Mouse (Mus musculus) limb, embryonic 11.5 days (tissue): ENCODE data around the gene Wdr86. TPM values are rescaled to one million over a fixed set of nuclear protein-coding genes. Genes with fewer than 3 reads are reported as not detected.

Source experiments
- ATAC-seq: fragments of 200-750 bp; cut with Nextera tagmentation; 2 replicates; pipeline ENCODE4 v1.8.0; 2017; ENCODE audit warnings: low read depth; ENCODE audit not compliant: insufficient number of reproducible peaks, low FRiP score, low TSS enrichment
- DNase-seq: peaks from one replicate; pipeline ENCODE4 v3.0.0-alpha.2; 2015; ENCODE audit warnings: low spot score
- H3K27ac ChIP-seq: fragments of 300-500 bp; sonication (generic); replicated peaks from 2 replicates; pipeline ENCODE4 v1.5.1; 2014; ENCODE audit warnings: low read depth, mild to moderate bottlenecking, low read length
- H3K27me3 ChIP-seq: fragments of 300-500 bp; sonication (generic); 2 replicates; pipeline ENCODE4 v1.6.1; 2014; ENCODE audit warnings: mild to moderate bottlenecking, low read length, mixed read lengths; ENCODE audit not compliant: control insufficient read depth, insufficient read depth
- H3K36me3 ChIP-seq: fragments of 300-500 bp; sonication (generic); 2 replicates; pipeline ENCODE4 v1.6.1; 2014; ENCODE audit warnings: mild to moderate bottlenecking, low read length, moderate library complexity, mixed read lengths; ENCODE audit not compliant: control insufficient read depth, insufficient read depth
- H3K4me1 ChIP-seq: fragments of 300-500 bp; sonication (generic); 2 replicates; pipeline ENCODE4 v1.6.1; 2014; ENCODE audit warnings: low read length, mixed read lengths; ENCODE audit not compliant: control insufficient read depth, insufficient read depth
- H3K4me2 ChIP-seq: fragments of 300-500 bp; sonication (generic); 2 replicates; pipeline ENCODE4 v1.6.1; 2014; ENCODE audit warnings: low read depth, mild to moderate bottlenecking, moderate library complexity; ENCODE audit not compliant: severe bottlenecking
- H3K4me3 ChIP-seq: fragments of 300-500 bp; sonication (generic); 2 replicates; pipeline ENCODE4 v1.5.1; 2014; ENCODE audit warnings: low read depth, low read length
- H3K9ac ChIP-seq: fragments of 300-500 bp; sonication (generic); 2 replicates; pipeline ENCODE4 v1.6.1; 2014; ENCODE audit warnings: mild to moderate bottlenecking, low read length
- H3K9me3 ChIP-seq: fragments of 300-500 bp; sonication (generic); 2 replicates; pipeline ENCODE4 v1.6.1; 2016; ENCODE audit warnings: low read length; ENCODE audit not compliant: control insufficient read depth
- WGBS: fragments of 180-500 bp; shearing (Covaris S2); extraction: QIAGEN DNeasy Blood & Tissue Kit; methylation state at CpG from one replicate; pipeline ENCODE4 v1.1.7; 2014; 5-methylcytosine and 5-hydroxymethylcytosine counted together
- polyA plus RNA-seq: library from polyadenylated mRNA; unstranded; fragments of >200 nt; fragmentation: Nextera tagmentation; extraction: Ambion mirVana; gene quantifications from 2 replicates; pipeline ENCODE4 v1.2.1, GENCODE M21; 2014

The Wdr86 gene
- polyA plus RNA-seq, 1 experiment from 2014 or later = 40.7 TPM

DNA sequence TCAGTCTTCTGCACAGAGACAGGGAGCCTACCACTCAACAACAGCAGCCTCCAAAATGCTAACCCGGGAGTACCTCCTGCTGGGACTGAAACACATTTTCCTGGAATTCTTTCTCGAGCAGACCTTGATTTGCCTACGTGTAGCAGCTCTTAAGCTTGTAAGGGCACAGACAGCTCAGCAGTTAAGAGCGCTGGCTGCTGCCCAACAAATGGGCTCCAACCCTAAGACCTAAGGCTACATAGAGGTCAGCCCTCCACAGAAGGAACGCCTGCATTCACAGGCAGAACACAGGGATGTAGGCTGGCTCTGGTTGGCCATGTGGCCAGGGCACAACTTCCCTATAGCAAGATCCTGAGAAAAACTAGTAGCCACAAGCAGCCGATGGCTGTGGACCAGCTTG lies 4.6 kb downstream of the Wdr86 start:
- peaks cover 16% of the 10 kb centered on the region for H3K4me1 ChIP-seq
- no peak overlapping the region for H3K4me2 ChIP-seq
- 66% methylated on average over 6 of the region's 6 CpGs for WGBS
- H3K9ac ChIP-seq = no peak overlapping the region
- H3K36me3 ChIP-seq = 0 out of 2 replicates have a peak, but pooled peaks cover 2% of the 10 kb centered on the region
- no peaks in the 10 kb centered on the region for H3K9me3 ChIP-seq
- DNase-seq = no peak
- H3K4me3 ChIP-seq = no peak overlapping the region
- H3K27me3 ChIP-seq = no peaks in the 10 kb centered on the region
- no peak overlapping the region for H3K27ac ChIP-seq
- no peak for ATAC-seq

GRCm38 (mm10) chr5:24724805-24725204 lies 5.7 kb downstream of the Wdr86 start:
- Histone ChIP-seq H3K27ac (no peak overlapping the region), H3K4me3 (no peak overlapping the region), H3K27me3 (no peaks in the 10 kb centered on the region), H3K4me2 (no peak overlapping the region), H3K9me3 (no peaks in the 10 kb centered on the region), H3K4me1 (peaks cover 14% of the 10 kb centered on the region), H3K36me3 (0 out of 2 replicates have a peak, but pooled peaks cover 2% of the 10 kb centered on the region), H3K9ac (no peak overlapping the region)
- ATAC-seq = peak; percentile 68; the same call in 1 of the 2 replicates
- WGBS = 52% methylated on average over 5 of the region's 5 CpGs
- DNase-seq = no peak

DNA sequence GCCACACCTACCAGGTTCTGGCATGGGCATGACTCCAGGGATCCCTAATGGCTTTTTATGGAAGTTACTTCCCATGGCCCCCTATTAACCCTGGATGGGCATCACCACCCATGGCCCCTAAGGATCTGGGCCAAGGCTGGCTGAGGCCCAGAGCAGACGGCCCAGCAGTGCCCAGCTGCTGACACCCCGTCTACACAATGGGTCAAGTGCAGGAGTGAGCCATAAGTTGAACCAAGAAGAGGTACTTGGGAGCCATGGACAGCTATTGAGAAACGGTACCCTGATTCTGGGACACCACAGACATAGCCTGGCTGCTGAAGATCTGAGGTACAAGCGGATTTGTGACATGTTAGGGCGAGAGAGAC lies 6.3 kb downstream of the Wdr86 start:
- no peak overlapping the region for H3K4me2 ChIP-seq
- H3K36me3 ChIP-seq = peaks cover 5% of the 10 kb centered on the region; the same call in 1 of the 2 replicates
- H3K27me3 ChIP-seq = no peaks in the 10 kb centered on the region
- H3K4me3 ChIP-seq = no peak overlapping the region
- DNase-seq (no peak), ATAC-seq (no peak)
- H3K9ac ChIP-seq = no peak overlapping the region
- no peak overlapping the region for H3K27ac ChIP-seq
- 91% methylated on average over 5 of the region's 5 CpGs for WGBS
- peaks cover 10% of the 10 kb centered on the region for H3K4me1 ChIP-seq
- no peaks in the 10 kb centered on the region for H3K9me3 ChIP-seq

- no peaks in the 10 kb centered on the region for H3K27me3 ChIP-seq
- 83% methylated on average over 11 of the region's 11 CpGs for WGBS
- peaks cover 8% of the 10 kb centered on the region for H3K36me3 ChIP-seq
- H3K9ac ChIP-seq = no peak overlapping the region
- ATAC-seq = no peak
- no peak overlapping the region for H3K27ac ChIP-seq
- no peak overlapping the region for H3K4me3 ChIP-seq
- peaks cover 9% of the 10 kb centered on the region for H3K4me1 ChIP-seq
- no peak overlapping the region for H3K4me2 ChIP-seq
- DNase-seq = no peak
- H3K9me3 ChIP-seq = no peaks in the 10 kb centered on the region
Measured at GRCm38 (mm10) chr5:24723527-24724269, 6.8 kb downstream of the Wdr86 start.

DNA sequence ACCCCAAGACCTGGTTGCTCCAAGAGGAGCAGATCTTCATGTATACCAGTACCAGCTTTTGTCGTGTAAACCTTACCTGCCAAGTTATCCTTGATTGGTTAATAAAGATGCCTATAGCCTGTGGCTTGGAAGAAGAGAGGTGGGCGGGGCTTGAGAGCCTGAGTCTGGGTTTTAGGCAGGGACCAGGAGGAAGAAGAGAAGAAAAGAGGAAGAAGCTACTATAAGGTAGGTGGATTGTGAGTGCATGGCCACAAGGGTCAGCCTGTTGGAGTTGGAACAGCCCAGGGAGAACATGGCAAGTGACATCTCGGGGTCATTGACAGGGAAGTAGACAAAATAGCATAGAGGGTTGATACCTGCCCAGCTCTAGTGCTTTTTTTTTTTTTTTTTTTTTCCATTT lies 10.7 kb downstream of the Wdr86 start:
- peaks cover 5% of the 10 kb centered on the region; the same call in 1 of the 2 replicates for H3K4me1 ChIP-seq
- DNase-seq (no peak), ATAC-seq (no peak)
- H3K4me3 ChIP-seq = no peak overlapping the region
- H3K9me3 ChIP-seq = no peaks in the 10 kb centered on the region
- 86% methylated on average over 3 of the region's 3 CpGs for WGBS
- no peak overlapping the region for H3K9ac ChIP-seq
- no peak overlapping the region for H3K4me2 ChIP-seq
- peaks cover 10% of the 10 kb centered on the region for H3K36me3 ChIP-seq
- H3K27me3 ChIP-seq = no peaks in the 10 kb centered on the region
- no peak overlapping the region for H3K27ac ChIP-seq

GRCm38 (mm10) chr5:24718076-24718475 lies 12.5 kb downstream of the Wdr86 start:
- 93% methylated on average over 6 of the region's 6 CpGs for WGBS
- H3K27me3 ChIP-seq = no peaks in the 10 kb centered on the region

GRCm38 (mm10) chr5:24713987-24714386 lies 16.5 kb downstream of the Wdr86 start:
- no peak overlapping the region for H3K4me3 ChIP-seq
- peaks cover 31% of the 10 kb centered on the region for H3K36me3 ChIP-seq
- no peak for DNase-seq
- H3K4me2 ChIP-seq = no peak overlapping the region
- 81% methylated on average over 6 of the region's 6 CpGs for WGBS
- H3K4me1 ChIP-seq = no peaks in the 10 kb centered on the region
- no peaks in the 10 kb centered on the region for H3K27me3 ChIP-seq
- ATAC-seq = no peak
- H3K9ac ChIP-seq = no peak overlapping the region
- no peak overlapping the region for H3K27ac ChIP-seq
- peaks cover 6% of the 10 kb centered on the region; the same call in 1 of the 2 replicates for H3K9me3 ChIP-seq

More at GRCm38 (mm10) chr5:24718076-24718475, 12.5 kb downstream of the Wdr86 start:
- H3K4me3 ChIP-seq = no peak overlapping the region
- DNase-seq (no peak), ATAC-seq (no peak)
- no peaks in the 10 kb centered on the region for H3K9me3 ChIP-seq
- H3K4me1 ChIP-seq = no peaks in the 10 kb centered on the region
- no peak overlapping the region for H3K27ac ChIP-seq
- H3K4me2 ChIP-seq = no peak overlapping the region
- H3K36me3 ChIP-seq = peaks cover 12% of the 10 kb centered on the region
- H3K9ac ChIP-seq = no peak overlapping the region

DNA sequence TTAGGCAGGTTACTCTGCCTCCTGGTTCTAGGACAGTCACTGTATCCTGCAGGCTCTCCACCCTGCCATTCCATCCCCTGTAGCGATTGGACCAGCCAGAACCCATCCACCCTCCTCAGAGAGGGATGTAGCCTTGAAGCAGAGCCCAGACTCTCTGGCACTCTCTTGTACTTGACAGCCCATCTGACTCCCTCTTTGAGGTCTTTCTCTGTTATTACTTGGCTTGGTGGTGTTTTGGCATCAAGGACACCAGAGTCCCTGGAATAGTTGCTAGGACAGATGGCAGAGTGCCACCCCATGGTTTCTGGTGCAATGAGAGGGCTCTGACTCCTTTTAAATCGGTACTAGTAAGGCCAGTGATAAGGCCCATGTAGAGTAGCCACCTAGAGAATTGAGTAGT lies 17.3 kb downstream of the Wdr86 start:
- no peak overlapping the region for H3K27ac ChIP-seq
- H3K4me3 ChIP-seq = no peak overlapping the region
- no peaks in the 10 kb centered on the region for H3K4me1 ChIP-seq
- no peaks in the 10 kb centered on the region for H3K27me3 ChIP-seq
- ATAC-seq = no peak
- H3K36me3 ChIP-seq = peaks cover 31% of the 10 kb centered on the region
- whole genome bisulfite sequencing = 82% methylated on average over 2 of the region's 2 CpGs
- no peak for DNase-seq
- H3K9ac ChIP-seq = no peak overlapping the region
- peaks cover 6% of the 10 kb centered on the region; the same call in 1 of the 2 replicates for H3K9me3 ChIP-seq
- no peak overlapping the region for H3K4me2 ChIP-seq
